Mouse (Mus musculus): Measurements from ENCODE around the gene Gm13083.
"Not testable (repeated sequence)": the region's sequence is repeated elsewhere in the genome, so short reads cannot be mapped to it uniquely, and the experiment has no call there.

Gm13083 gene

GRCm38 (mm10) chr4:143614703-143615102 lies at the start of gene Gm13083:
Gm13083 (plus strand) TSS chr4:143615003.
- not testable (repeated sequence) for DNase-seq (ENCODE audit: low spot score in 2 of 2)

DNA sequence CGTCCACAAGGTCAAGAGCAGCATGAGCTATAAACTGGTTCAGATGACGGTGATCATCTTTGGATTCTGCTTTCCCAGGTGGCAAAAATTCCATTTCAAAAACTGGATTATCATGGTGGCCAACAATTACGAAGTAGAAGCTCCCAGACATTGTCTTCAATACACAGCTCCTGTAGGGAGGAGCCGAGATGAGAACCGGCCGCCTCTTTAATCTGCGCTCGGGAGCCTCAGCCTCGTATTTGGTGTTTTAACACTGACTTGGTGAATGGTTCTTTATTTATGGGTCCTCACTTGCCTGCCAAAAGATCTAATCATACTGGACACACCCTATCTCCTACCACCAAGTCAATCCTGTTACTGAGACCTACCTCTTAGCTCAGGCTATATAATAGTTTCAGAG lies 2.9 kb upstream of the Gm13083 start:
- DNase-seq (ENCODE audit: low spot score in 2 of 2), result not testable (repeated sequence)

GRCm38 (mm10) chr4:143618101-143618500 lies 3.3 kb downstream of the Gm13083 start:
- DNase-seq (ENCODE audit: low spot score in 2 of 2), result not testable (repeated sequence)

- DNase-seq (ENCODE audit: low spot score in 2 of 2), result not testable (repeated sequence)
These were observed 42.3 kb downstream of the Gm13083 start, which contains the start of gene Gm13088 for GRCm38 (mm10) chr4:143657146-143657545. Gm13088 (minus strand) TSS chr4:143657246.
